Mouse (Mus musculus): Measurements from ENCODE around the gene Neb.

Gene Neb

GRCm38 (mm10) chr2:52378448-52378804 is at the start of gene Neb:
Gene Neb, minus strand, starts transcription at chr2:52378474.
- DNase-seq (ENCODE audit: low spot score in 2 of 2): no peak

GRCm38 (mm10) chr2:52427383-52427782 is 49.1 kb upstream of the Neb start:
- DNase-seq (ENCODE audit: low spot score in 2 of 2): no peak

- no peak for DNase-seq (ENCODE audit: low spot score in 2 of 2)
Measured at GRCm38 (mm10) chr2:52426041-52426440, 47.8 kb upstream of the Neb start.

GRCm38 (mm10) chr2:52425523-52425795 is 47.2 kb upstream of the Neb start:
- DNase-seq (ENCODE audit: low spot score in 2 of 2): no peak

GRCm38 (mm10) chr2:52424747-52425522 is 46.7 kb upstream of the Neb start, which contains the start of gene Arl5a:
Gene Arl5a, minus strand, starts transcription at chr2:52424901.
- DNase-seq (ENCODE audit: low spot score in 2 of 2): peak; percentile 87 to 94

GRCm38 (mm10) chr2:52424248-52424728 is 46.0 kb upstream of the Neb start:
- DNase-seq (ENCODE audit: low spot score in 2 of 2): no peak

GRCm38 (mm10) chr2:52423611-52424247 is 45.5 kb upstream of the Neb start:
- no peak for DNase-seq (ENCODE audit: low spot score in 2 of 2)

- no peak for DNase-seq (ENCODE audit: low spot score in 2 of 2)
Measured at GRCm38 (mm10) chr2:52422871-52423610, 44.8 kb upstream of the Neb start.

GRCm38 (mm10) chr2:52421197-52421596 is 42.9 kb upstream of the Neb start:
- DNase-seq (ENCODE audit: low spot score in 2 of 2): no peak

- DNase-seq (ENCODE audit: low spot score in 2 of 2): no peak
Measured at GRCm38 (mm10) chr2:52420001-52420710, 41.9 kb upstream of the Neb start.

- no peak for DNase-seq (ENCODE audit: low spot score in 2 of 2)
Measured at GRCm38 (mm10) chr2:52419295-52419694, 41.0 kb upstream of the Neb start.

GRCm38 (mm10) chr2:52412524-52413037 is 34.3 kb upstream of the Neb start:
- DNase-seq (ENCODE audit: low spot score in 2 of 2): no peak

- DNase-seq (ENCODE audit: low spot score in 2 of 2): no peak
Measured at GRCm38 (mm10) chr2:52406480-52406879, 28.2 kb upstream of the Neb start.

- DNase-seq (ENCODE audit: low spot score in 2 of 2): no peak
Measured at GRCm38 (mm10) chr2:52405238-52405637, 27.0 kb upstream of the Neb start.

GRCm38 (mm10) chr2:52394529-52394928 is 16.3 kb upstream of the Neb start:
- DNase-seq (ENCODE audit: low spot score in 2 of 2): no peak

- DNase-seq (ENCODE audit: low spot score in 2 of 2): no peak
Measured at GRCm38 (mm10) chr2:52390415-52390975, 12.2 kb upstream of the Neb start.

- no peak for DNase-seq (ENCODE audit: low spot score in 2 of 2)
Measured at GRCm38 (mm10) chr2:52389975-52390374, 11.7 kb upstream of the Neb start.

GRCm38 (mm10) chr2:52386451-52386850 is 8.2 kb upstream of the Neb start:
- DNase-seq (ENCODE audit: low spot score in 2 of 2): no peak

- DNase-seq (ENCODE audit: low spot score in 2 of 2): no peak
Measured at GRCm38 (mm10) chr2:52386037-52386436, 7.8 kb upstream of the Neb start.

GRCm38 (mm10) chr2:52378848-52379261 is 581 bp upstream of the Neb start:
- no peak for DNase-seq (ENCODE audit: low spot score in 2 of 2)

GRCm38 (mm10) chr2:52377706-52378447 is 397 bp downstream of the Neb start:
- DNase-seq (ENCODE audit: low spot score in 2 of 2): no peak
